Mouse (Mus musculus): ENCODE data around the gene Syt2.

GRCm38 (mm10) chr1:134709411-134710306 lies 63.2 kb downstream of the Syt2 start:
- TF ChIP-seq CTCF (IDR thresholded peaks at IDR 0.05; ENCODE audit: borderline replicate concordance, control insufficient read depth, extremely low read depth, insufficient read depth, low read length, poor library complexity) (no peak), POLR2A (IDR thresholded peaks at IDR 0.05; ENCODE audit: control insufficient read depth, extremely low read depth, insufficient read depth, low read length, poor library complexity) (no peak)
